Mouse (Mus musculus): ENCODE measurements around the gene Cap1. TPM values are rescaled to one million over a fixed set of nuclear protein-coding genes. Genes with fewer than 3 reads are reported as not detected.

The Cap1 gene
- 66.9 TPM for polyA plus RNA-seq (2014; fragmentation: Illumina TruSeq; extraction: RNeasy Lipid Tissue Mini Kit (QIAGEN cat#74804); ENCODE audit: low read depth, low replicate concordance)

DNA sequence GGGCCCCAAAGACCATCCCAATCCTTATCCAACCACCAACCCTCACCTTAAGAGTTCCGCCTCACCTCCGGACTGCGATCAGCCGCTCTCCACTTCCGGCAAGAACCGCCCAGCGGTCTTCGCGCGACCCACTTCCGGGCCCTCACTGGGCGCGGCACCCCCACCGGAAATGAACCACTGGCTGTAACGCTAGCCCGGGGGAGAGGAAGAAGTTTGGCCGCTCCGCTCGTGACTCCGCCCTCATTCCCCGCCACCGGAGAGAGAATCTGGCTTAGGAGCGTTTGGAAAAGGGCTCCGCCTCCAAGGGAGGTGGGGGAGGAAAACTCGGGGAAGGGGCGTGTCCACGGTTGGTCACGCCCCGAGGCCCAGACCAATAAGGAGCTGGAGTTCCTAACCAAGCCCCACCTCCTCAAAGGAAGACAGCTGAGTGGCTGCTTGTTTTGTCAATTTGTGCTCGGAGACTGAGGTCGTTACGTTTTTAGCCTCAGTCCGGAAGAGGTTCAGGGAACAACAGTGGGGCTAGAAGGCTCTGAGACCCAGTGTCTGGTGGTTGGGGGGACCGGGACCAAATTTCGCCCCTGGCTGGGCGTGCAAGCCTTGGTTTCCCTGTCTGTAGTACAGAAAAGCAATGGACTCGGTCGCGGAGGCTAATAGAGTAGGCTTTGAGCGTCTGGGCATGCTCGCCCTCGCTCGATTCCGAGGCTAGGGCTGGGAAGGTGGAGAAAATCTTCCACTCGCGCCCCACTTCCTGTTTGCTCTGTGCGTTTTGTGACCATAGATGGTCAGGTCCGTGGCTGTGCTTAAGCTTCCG is at the start of gene Cap1:
Gene Cap1 (minus strand): TSS at position 289 of the 811 bp plus-strand sequence.

DNA sequence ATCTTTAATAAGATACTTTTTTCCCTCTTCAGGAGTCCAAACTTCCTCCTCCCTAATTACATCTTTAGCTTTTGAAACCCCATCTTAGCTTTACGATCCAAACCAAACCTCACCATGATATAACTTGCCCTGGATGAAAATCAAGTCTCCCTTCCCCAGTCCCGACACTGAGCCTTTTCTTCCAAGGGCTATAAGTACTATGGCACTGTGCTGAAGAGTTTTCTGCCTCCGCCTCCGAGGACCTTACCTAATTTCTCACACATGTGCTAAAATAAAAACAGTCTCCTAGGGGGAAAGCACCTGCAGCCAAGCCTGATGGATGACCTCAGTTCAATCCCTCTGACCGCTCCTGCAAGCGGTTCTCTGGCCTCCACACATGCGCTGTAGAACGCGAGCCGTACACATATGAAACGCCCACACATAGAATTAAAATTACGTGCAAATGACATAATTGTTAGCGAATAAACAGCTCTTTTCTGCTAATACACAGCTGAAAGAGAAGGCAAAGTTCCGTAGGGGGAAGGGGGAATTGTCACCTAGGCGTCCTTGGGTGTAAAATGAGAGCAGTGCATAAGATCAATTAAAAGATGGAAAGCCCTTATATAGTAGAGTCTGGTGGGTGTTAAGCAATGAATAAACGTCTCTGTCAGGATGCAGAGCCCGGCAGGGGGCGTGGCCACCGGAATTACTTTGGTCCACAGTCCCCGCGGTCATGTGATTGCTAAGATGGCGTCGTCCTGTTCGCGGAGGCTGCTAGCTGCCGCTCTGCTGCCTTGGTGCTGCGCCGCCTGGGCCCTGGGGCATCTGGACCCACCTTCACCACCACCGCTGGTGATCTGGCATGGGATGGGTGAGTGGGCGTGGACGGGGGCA is 50.1 kb downstream of the Cap1 start, which contains the start of gene Ppt1:
Gene Ppt1 (plus strand): TSS at position 713 of the 873 bp plus-strand sequence.

Other genes starting within 250 kb of the Cap1 start
- gene 9530002B09Rik, start 196.8 kb downstream of the Cap1 start, polyA plus RNA-seq (2014; fragmentation: Illumina TruSeq; extraction: RNeasy Lipid Tissue Mini Kit (QIAGEN cat#74804); ENCODE audit: low read depth, low replicate concordance) = not detected
- 224 TPM for gene Ppt1, start 49.8 kb downstream of the Cap1 start, polyA plus RNA-seq (2014; fragmentation: Illumina TruSeq; extraction: RNeasy Lipid Tissue Mini Kit (QIAGEN cat#74804); ENCODE audit: low read depth, low replicate concordance)
- 1.3 TPM for gene Mfsd2a, start 75.1 kb upstream of the Cap1 start, polyA plus RNA-seq (2014; fragmentation: Illumina TruSeq; extraction: RNeasy Lipid Tissue Mini Kit (QIAGEN cat#74804); ENCODE audit: low read depth, low replicate concordance)
- 0.32 TPM for gene Mycl, start 109.6 kb upstream of the Cap1 start, polyA plus RNA-seq (2014; fragmentation: Illumina TruSeq; extraction: RNeasy Lipid Tissue Mini Kit (QIAGEN cat#74804); ENCODE audit: low read depth, low replicate concordance)
- 11.8 TPM for gene Trit1, start 130.5 kb upstream of the Cap1 start, polyA plus RNA-seq (2014; fragmentation: Illumina TruSeq; extraction: RNeasy Lipid Tissue Mini Kit (QIAGEN cat#74804); ENCODE audit: low read depth, low replicate concordance)
- not detected for gene Bmp8b, start 219.1 kb upstream of the Cap1 start, polyA plus RNA-seq (2014; fragmentation: Illumina TruSeq; extraction: RNeasy Lipid Tissue Mini Kit (QIAGEN cat#74804); ENCODE audit: low read depth, low replicate concordance)
- gene Oxct2b, start 230.2 kb upstream of the Cap1 start, polyA plus RNA-seq (2014; fragmentation: Illumina TruSeq; extraction: RNeasy Lipid Tissue Mini Kit (QIAGEN cat#74804); ENCODE audit: low read depth, low replicate concordance) = not detected

All from kidney, adult 10 weeks (tissue).